Mouse (Mus musculus) MEL (cell line): ENCODE measurements around the gene Slc35b2.

Experiments used
- CTCF ChIP-seq, 3 experiments: IDR thresholded peaks in 2 of 3; conservative IDR thresholded peaks in 1 of 3; 2 replicates each; pipeline ENCODE4 v1.5.1; 2011 to 2012; ENCODE audit warnings: low read length in 3 of 3, low read depth in 2 of 3, mild to moderate bottlenecking in 2 of 3, improper control_type of control experiment in 1 of 3, inconsistent platforms in 1 of 3, mixed read lengths in 1 of 3, moderate library complexity in 1 of 3; ENCODE audit not compliant: control insufficient read depth in 1 of 3, insufficient read depth in 1 of 3, poor library complexity in 1 of 3, severe bottlenecking in 1 of 3
- ETS1 ChIP-seq: IDR thresholded peaks from 2 replicates; pipeline ENCODE4 v1.6.1; 2012; ENCODE audit warnings: low read depth, mild to moderate bottlenecking, inconsistent platforms, low read length, improper control_type of control experiment, moderate library complexity
- GABPA ChIP-seq: IDR thresholded peaks from 2 replicates; pipeline ENCODE4 v1.6.1; 2012; ENCODE audit warnings: low read depth, mild to moderate bottlenecking, inconsistent platforms, low read length, improper control_type of control experiment, moderate library complexity
- MAFK ChIP-seq: IDR thresholded peaks from 2 replicates; pipeline ENCODE4 v1.6.1; 2011; ENCODE audit warnings: low read depth, mild to moderate bottlenecking, low read length, improper control_type of control experiment, borderline replicate concordance
- POLR2A ChIP-seq, 2 experiments: IDR thresholded peaks; 2 replicates each; pipeline ENCODE4 v1.6.1; 2011 to 2012; ENCODE audit warnings: low read length in 2 of 2, mild to moderate bottlenecking in 2 of 2, control low read depth in 1 of 2, improper control_type of control experiment in 1 of 2, low read depth in 1 of 2, moderate library complexity in 1 of 2; ENCODE audit not compliant: control insufficient read depth in 1 of 2, insufficient read depth in 1 of 2, poor library complexity in 1 of 2
- UBTF ChIP-seq: IDR thresholded peaks from 2 replicates; pipeline ENCODE4 v1.6.1; 2012; ENCODE audit warnings: low read depth, mild to moderate bottlenecking, inconsistent platforms, low read length, improper control_type of control experiment, moderate library complexity, borderline replicate concordance; ENCODE audit not compliant: insufficient read depth
- USF2 ChIP-seq, 2 experiments: IDR thresholded peaks; 2 replicates each; pipeline ENCODE4 v1.6.1; 2011 to 2012; ENCODE audit warnings: improper control_type of control experiment in 2 of 2, low read length in 2 of 2, borderline replicate concordance in 1 of 2, inconsistent platforms in 1 of 2, low read depth in 1 of 2, mild to moderate bottlenecking in 1 of 2; ENCODE audit not compliant: insufficient read depth in 1 of 2
- ZNF384 ChIP-seq: IDR thresholded peaks from 2 replicates; pipeline ENCODE4 v1.6.1; 2012; ENCODE audit warnings: low read depth, mild to moderate bottlenecking, inconsistent platforms, low read length, improper control_type of control experiment

DNA sequence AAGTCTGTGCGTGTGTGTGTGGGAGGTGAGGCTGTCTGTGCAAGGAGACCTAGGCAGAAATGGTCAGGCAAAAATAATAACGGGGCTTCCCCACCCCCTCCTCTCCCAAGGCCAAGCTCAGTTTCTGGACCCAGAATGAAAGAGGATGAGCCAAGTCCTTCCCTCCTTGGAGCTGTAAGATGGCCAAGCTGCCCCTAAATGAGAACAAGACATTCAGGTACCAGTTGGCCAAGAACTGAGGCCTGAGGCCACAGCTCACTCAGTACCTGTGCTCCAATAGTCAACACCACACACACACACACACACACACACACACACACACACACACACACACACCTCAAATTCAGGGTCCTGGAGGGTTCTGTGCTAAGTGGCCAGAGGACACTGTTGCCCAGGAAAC lies 21.0 kb upstream of the Slc35b2 start:
- TF ChIP-seq POLR2A (IDR thresholded peaks at IDR 0.05; ENCODE audit: control insufficient read depth in 1 of 2, insufficient read depth in 1 of 2, low read depth in 1 of 2, low read length in 2 of 2, poor library complexity in 1 of 2) (no peak), UBTF (no peak), USF2 (IDR thresholded peaks at IDR 0.05; ENCODE audit: borderline replicate concordance in 1 of 2, insufficient read depth in 1 of 2, low read depth in 1 of 2, low read length in 2 of 2) (no peak), MAFK (no peak), CTCF (IDR thresholded peaks at IDR 0.05 in 2 of 3, conservative IDR thresholded peaks at IDR 0.05 in 1 of 3; ENCODE audit: control insufficient read depth in 1 of 3, insufficient read depth in 1 of 3, low read depth in 2 of 3, low read length in 3 of 3, poor library complexity in 1 of 3, severe bottlenecking in 1 of 3) (no peak), GABPA (no peak), ETS1 (no peak), ZNF384 (no peak)
